Mouse (Mus musculus) ZHBTc4 (cell line): ENCODE measurements around the gene Pml.
A peak's percentile ranks its signal among the peaks of the same experiment; 100 is the strongest.

Experiments used
- DNase-seq: peaks from one replicate; pipeline ENCODE4 v3.0.0-alpha.2; 2011; ENCODE audit warnings: low read depth, low spot score

Gene Pml

DNA sequence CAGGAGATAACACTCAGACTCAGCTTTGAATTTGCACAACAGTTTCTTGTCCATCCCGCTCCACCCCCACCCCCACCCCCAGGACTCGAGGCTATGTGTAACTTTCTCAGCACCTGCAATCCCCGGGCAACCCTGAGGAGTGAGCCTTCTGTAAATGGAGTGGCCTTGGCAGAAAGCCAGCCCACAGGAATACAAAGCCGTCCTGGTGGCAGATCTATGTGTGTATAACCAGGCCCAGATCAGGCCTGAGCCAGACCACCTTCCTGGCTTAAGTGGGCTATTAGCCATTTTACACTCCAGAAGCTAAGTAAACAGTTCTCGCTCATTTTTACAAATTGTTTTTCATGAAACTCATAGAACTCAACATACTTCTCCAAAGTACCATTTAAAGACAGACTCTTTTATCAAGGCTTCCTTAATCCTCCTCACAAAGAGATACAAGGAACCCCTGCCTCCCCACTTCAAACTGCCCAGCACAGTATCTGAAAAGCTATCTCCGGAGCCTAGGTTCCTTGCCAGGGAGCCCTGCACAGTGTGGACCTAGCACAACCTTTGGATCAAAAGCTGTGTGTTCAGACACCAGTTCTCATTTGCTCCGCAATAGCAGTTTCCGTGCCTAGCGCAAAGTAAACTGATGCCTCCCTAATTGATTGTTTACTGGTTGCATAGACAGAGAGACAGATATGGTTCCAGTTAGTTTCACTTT lies 7.7 kb downstream of the Pml start:
- peak; percentile 92 for DNase-seq

- DNase-seq = peak; percentile 85
Measured at GRCm38 (mm10) chr9:58234502-58235015, 15.0 kb downstream of the Pml start.

DNA sequence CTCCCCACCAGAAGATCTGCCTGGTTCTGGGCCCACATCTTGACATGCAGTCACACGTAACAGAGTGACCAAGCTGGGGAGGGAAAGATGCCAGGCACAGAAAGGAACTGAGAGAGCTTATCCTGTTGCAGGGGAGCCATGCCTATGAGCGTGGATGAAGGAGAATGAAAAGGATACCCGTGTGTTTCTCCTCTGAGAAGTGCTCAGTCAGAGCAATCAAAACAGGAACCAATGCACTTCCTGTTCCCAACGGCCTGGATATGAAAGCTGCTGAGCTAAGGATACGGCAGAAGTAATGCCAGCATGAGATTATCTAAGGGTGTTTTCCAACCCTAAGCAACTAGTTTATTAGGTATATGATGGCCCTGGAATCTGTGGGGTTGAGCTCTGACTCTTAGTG lies 17.2 kb downstream of the Pml start:
- no peak for DNase-seq

DNA sequence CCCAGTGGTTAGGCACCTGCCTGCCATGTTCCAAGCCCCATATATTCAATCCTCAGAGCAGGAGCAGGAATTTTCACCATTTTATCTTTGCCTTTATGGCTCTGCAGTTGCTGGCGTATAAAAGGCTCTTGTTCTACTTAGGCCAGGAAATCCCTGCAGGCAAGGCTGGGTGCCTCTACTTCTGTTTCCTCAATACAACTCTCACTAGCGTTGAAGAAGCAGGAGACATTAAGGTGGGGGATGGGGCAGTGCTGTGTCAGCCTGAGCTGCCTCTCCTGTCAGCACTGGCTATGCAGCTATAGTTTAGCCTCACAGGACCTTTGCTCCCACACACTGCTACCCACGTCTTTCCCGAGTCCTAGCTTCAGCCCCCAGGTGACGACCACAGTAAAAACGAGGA lies 17.8 kb downstream of the Pml start:
- DNase-seq = no peak

DNA sequence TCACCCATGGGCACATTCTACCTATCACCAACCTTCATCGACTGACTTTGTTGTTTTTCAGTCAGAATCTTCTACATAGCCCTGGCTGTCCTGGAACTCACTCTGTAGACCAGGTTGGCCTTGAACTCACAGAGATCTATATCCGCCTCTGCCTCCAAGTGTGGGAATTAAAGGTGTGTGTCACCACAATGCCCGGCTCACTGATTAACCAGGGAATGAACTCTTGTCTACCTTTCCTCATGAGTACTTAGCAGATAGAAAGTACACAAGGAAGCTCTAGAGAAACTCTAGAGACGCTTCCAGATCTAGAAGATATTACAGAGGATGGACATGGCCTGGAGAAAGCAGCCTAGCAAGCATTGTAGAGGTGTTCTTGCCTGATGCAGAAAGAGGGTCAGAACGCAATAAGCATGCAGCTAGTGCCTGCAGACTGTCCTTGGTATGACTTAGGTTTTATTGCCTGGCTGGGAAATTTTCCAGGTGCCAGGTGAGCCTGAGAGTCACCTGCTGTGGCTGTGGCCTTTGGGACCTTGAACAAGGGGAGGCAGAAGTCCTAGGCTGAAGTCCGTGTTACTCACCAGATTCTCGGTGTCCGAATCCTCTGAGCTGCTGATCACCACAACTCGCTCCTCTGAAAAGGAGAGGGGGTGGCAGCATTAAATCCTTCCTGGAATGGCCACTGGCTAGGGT lies 20.7 kb downstream of the Pml start:
- DNase-seq = no peak

DNA sequence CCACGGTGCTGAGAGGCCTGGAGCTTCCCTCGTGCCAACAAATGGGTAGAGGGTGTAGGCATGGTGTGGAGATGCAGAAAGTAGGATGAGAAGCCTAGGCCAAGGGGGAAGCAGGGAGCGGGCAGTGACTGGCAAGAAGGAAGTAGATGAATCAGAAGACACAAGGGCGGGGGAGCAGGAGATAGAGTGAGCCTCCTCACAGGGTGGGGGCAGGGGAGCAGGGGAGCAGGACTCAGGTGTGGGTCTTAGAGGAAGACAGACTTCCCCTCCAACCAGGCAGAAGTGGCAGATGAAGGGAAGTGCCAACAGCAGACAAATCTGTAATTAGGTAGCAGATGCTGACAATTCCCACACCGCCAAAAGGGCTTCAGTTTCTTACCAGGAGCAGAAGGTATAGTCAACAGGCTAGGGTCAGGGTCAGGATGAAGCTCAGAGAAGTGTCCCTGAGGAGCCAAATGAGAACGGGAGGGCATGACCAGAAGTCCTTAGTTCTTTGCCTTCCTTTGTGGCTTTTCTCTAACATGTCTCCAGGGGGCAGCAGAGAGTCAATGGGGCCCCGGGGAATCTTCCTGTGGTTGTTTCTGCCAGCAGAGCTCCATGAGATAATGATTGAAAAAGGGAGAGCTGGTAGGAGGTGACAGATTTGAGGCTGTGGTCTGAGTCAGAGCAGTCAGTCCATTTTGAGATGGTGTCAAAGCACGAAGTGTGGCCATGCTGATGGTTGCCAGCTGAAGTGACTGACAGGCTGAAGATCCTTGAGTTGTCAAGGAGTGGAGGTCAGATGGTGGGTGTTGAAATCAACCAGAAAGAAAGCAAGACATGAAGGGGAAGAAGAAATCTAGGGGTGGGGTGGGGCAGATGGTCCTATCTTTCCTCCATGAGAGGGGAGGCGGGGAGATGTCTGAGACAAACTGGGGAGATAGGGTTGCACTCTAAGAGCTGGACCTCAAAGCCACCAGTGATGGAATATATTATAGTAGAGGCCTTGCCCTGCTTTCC lies 23.4 kb downstream of the Pml start:
- DNase-seq = peak; percentile 78

DNA sequence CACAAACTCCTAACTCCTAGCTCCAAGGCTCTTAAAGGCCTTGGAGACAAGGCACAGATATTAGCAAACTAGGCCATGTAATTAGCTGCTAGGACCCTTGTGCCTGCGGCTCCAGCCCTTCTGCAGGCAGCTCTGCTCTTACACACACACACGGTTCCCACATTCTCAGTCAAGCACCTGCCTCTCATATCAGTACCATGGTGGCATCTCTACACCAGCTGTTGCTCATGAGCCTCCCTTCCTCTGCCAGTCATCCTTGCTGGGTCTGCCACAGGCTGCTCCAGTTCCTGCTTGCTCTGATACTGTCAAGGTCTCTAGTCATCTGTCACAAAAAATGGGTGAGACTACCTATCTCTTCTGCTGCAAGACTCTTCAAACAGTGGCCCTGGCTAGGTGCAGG lies 25.2 kb downstream of the Pml start:
- no peak for DNase-seq

GRCm38 (mm10) chr9:58220218-58220903 lies 29.2 kb downstream of the Pml start:
- DNase-seq = peak; percentile 90

DNA sequence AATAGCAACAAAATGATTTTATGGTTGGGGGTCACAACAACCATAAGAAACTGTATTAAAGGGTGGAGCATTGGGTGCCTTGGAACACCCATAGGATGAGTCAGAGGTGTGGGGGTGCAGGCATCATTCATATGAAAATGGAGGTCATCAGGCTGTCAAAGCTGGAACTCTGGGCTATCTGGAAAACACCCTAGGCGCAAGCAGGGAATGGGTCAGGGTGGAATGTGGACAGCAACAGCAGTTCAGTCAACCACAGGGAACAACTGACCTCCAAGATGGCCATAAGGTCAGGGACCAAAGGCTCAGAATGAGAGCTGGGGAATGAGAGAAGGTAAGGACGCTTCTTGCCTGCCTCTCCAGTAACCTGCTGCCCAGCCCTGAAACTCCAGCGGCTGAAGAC lies 31.0 kb downstream of the Pml start:
- no peak for DNase-seq

DNA sequence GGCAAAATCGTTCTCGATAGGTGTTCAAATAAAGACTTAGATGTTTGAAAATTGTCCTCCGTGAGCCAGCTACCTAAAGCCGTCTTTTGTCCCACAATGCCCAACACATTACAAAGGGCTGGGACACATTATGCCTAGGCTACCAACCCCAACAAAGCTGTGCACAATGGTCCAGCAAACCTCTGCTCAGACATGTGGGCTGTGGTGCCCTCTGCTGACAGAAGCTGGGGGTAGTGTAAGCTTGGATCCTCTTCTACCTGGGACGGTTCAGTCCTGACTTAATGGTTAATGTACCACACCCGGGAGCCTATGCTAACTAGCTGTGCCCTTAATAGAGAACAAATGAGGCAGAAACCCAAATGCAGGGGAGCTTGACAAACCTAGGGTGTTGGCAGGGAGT lies 33.2 kb downstream of the Pml start:
- DNase-seq = peak; percentile 80

DNA sequence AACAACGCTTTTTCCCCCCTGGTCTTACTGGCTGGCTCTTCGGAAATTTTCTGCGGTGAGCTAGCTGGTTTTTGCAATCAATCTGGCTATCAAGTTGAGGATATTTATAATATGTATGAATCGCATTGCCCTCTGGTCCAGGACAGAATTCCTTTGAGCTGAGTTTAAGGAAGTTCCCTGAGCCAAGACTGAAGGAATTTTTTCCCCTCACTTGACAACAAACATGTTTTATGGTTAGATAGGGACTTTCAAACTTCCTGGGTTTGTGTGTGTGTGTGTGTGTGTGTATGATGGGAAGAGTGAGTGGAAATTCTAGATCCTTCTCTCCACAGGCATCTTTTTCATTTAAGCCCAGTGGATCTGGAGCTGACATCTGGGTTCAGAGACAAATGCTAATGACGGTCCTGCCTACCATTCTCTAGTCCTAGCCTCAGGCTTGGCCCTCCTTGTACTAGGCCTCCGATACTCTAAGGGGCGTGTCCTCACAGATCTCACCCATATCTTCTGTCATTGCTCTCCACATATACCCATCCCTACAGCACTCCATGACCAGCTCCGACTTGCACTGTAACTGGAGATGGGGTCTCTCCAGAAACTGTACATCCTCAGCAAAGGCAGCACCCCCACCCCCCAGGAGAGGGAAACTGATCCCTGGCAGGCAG lies 34.9 kb downstream of the Pml start:
- DNase-seq = peak; percentile 61

DNA sequence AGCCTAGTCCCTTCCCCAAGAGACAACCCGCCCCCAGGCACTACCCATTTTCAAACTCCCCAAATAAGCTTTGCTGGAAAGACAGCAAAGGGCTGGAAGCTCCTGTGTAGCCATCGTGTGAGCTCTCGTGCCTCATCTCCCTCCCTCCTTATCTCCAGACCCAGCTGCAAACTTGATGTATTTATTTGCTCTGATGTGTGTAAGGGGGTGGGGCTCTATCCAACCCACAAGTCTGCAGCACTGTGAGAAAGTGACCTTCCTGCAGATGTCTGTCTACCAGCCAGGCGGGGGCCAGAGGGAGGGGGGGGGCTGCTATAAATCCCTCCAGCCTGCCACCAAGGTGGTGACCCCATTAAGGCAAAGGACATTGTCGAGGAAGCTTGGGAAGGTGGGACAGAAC lies 35.7 kb downstream of the Pml start:
- DNase-seq = no peak

GRCm38 (mm10) chr9:58213377-58213776 lies 36.2 kb downstream of the Pml start:
- no peak for DNase-seq

GRCm38 (mm10) chr9:58210304-58210627 lies 39.3 kb downstream of the Pml start:
- DNase-seq = no peak

DNA sequence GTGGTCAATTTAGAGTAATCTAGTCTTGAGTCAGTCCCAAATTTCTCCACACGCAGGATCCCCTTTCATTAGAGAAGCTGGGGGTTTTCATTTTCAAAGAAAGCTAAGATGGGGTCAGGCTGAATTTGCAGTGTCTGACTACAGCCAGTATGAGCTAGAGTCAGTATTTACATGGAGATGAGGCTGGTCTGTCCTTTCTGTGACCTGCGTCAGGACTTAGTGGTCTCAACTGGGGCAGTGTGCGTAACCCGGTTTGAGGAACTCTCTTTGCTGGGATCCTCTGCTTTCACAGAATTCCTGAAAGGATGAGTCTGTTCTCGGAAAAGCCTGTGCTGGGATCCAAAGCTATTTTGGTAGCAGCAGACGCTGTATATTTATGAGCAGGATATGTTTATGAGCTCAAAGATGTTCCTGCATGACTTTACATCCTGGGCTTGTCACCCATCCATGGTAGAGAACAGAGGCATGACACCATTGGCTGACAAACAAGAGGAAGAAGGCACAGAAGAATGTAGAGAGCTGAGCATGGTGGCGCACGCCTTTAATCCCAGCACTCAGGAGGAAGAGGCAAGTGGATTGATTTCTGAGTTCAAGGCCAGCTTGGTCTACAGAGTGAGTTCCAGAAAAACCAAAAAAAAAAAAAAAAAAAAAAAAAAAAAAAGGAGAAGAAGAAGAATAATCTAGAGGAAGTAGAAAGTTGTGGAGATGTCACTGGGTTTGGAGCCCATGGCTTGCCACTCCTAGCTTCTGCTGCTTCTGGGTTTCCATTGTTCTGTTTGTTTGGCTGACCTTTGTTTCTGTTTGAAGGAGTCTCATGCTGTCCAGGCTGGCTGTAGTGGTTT lies 39.9 kb downstream of the Pml start:
- DNase-seq = peak; percentile 44

- no peak for DNase-seq
Measured at GRCm38 (mm10) chr9:58206013-58206412, 43.6 kb downstream of the Pml start.

GRCm38 (mm10) chr9:58204448-58205000 lies 45.1 kb downstream of the Pml start:
- DNase-seq = peak; percentile 94

DNA sequence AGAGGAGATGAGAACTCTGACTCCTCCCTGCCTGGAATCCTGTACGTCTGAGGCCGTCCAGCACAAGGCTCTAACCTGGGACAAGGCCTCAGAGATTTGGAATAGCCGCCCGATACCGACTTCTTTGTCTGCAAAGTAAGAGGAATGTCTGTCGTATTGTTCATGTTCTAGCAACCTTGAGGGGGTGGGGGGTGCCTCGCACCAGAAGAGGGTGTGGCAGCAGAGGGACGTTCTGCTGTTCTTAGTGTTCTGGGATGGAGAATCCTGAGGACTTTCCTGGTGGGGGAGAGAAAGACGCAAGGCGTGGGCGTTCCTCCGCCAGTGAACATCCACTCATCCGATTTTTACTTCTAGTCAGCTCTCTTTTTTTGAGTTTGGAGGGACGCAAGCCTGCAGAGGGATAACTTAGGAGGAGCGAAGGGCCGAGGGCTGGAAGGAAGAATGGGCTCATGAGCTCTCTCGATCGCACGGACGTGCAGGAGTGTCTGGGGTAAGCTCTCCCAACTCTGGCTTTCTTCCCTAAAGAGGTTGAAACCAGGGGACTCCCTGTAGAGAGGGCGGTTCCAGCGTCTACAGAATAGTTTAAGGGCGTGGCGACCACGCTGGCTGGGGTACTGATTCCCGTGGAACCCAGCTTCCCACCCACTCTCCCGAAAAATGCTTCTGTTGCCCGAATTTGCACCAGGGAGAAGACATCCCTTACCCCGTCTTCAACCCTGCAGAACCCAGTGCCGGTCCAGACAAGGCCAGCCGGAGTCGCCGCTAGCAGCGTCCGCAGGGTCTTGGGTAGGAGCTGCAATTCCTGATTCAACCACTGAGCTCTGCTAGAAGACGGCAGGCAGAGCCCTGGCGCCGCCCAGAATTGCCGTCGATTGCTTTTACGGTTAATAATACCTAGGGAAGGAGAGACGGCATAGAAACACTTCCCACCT lies 45.8 kb downstream of the Pml start, which contains the start of the genes Islr and Islr2:
TSS of gene Islr (minus strand) at position 791 of the 932 bp plus-strand sequence.
TSS of gene Islr2 (minus strand) at position 804 of the 932 bp plus-strand sequence.
- DNase-seq = peak; percentile 92
